Mouse (Mus musculus): ENCODE results near the gene Spag9.
A peak's percentile ranks its signal among the peaks of the same experiment; 100 is the strongest.

Spag9 gene

GRCm38 (mm10) chr11:94150519-94151470 is 154.9 kb downstream of the Spag9 start:
- no peak for DNase-seq (ENCODE audit: low read depth, low spot score)

GRCm38 (mm10) chr11:94154201-94154600 is 158.3 kb downstream of the Spag9 start:
- no peak for DNase-seq (ENCODE audit: low read depth, low spot score)

GRCm38 (mm10) chr11:94158521-94158920 is 162.6 kb downstream of the Spag9 start:
- no peak for DNase-seq (ENCODE audit: low read depth, low spot score)

- no peak for DNase-seq (ENCODE audit: low read depth, low spot score)
Observed at GRCm38 (mm10) chr11:94159066-94159880, 163.4 kb downstream of the Spag9 start.

GRCm38 (mm10) chr11:94159911-94160415 is 164.1 kb downstream of the Spag9 start:
- no peak for DNase-seq (ENCODE audit: low read depth, low spot score)

- DNase-seq (ENCODE audit: low read depth, low spot score): peak; percentile 99
Observed at GRCm38 (mm10) chr11:94160443-94161266, 164.8 kb downstream of the Spag9 start.

- no peak for DNase-seq (ENCODE audit: low read depth, low spot score)
Observed at GRCm38 (mm10) chr11:94161267-94161646, 165.4 kb downstream of the Spag9 start.

GRCm38 (mm10) chr11:94161867-94162581 is 166.1 kb downstream of the Spag9 start:
- DNase-seq (ENCODE audit: low read depth, low spot score): no peak

- no peak for DNase-seq (ENCODE audit: low read depth, low spot score)
Observed at GRCm38 (mm10) chr11:94163005-94163767, 167.3 kb downstream of the Spag9 start.

- DNase-seq (ENCODE audit: low read depth, low spot score): no peak
Observed at GRCm38 (mm10) chr11:94165745-94166144, 169.9 kb downstream of the Spag9 start.

GRCm38 (mm10) chr11:94168238-94168637 is 172.3 kb downstream of the Spag9 start:
- DNase-seq (ENCODE audit: low read depth, low spot score): no peak

GRCm38 (mm10) chr11:94169596-94169995 is 173.7 kb downstream of the Spag9 start:
- DNase-seq (ENCODE audit: low read depth, low spot score): no peak

GRCm38 (mm10) chr11:94171691-94172090 is 175.8 kb downstream of the Spag9 start:
- DNase-seq (ENCODE audit: low read depth, low spot score): no peak

GRCm38 (mm10) chr11:94172186-94172585 is 176.3 kb downstream of the Spag9 start:
- no peak for DNase-seq (ENCODE audit: low read depth, low spot score)

GRCm38 (mm10) chr11:94173726-94174146 is 177.8 kb downstream of the Spag9 start:
- DNase-seq (ENCODE audit: low read depth, low spot score): no peak

- no peak for DNase-seq (ENCODE audit: low read depth, low spot score)
Observed at GRCm38 (mm10) chr11:94175288-94175687, 179.4 kb downstream of the Spag9 start.
